Mouse (Mus musculus) left cerebral cortex, adult 2 months (tissue): Measurements from ENCODE around the gene Ddx47. TPM values are rescaled to one million over a fixed set of nuclear protein-coding genes. Genes with fewer than 3 reads are reported as not detected.

Experiments used
- DNase-seq, 2 experiments: peaks; one replicate each; pipeline ENCODE4 v3.0.0; 2021 to 2022; ENCODE audit warnings: low spot score in 2 of 2, mixed read lengths in 1 of 2; ENCODE audit errors: extremely low spot score in 1 of 2
- H3K27ac ChIP-seq: fragments of 200-600 bp; 2 replicates; pipeline ENCODE4 v1.8.1; 2022
- H3K4me3 ChIP-seq: fragments of 200-600 bp; 2 replicates; pipeline ENCODE4 v1.8.1; 2022
- CTCF ChIP-seq: fragments of 200-600 bp; IDR thresholded peaks from 2 replicates; pipeline ENCODE4 v1.8.1; 2022; ENCODE audit warnings: antibody characterized with exemption, mild to moderate bottlenecking, moderate library complexity
- intact Hi-C: fragments of 180-260 bp; cut with DNase I; formaldehyde crosslinking; loops from one replicate; pipeline ENCODE4 v1.15.1; 2025
- total RNA-seq, 2 experiments: library from RNA; stranded (reverse); gene quantifications; 2 replicates each; pipeline ENCODE4 v1.2.3; 2021

The Ddx47 gene
- total RNA-seq, 2 experiments from 2014 or later, result 61.0 to 62.0 TPM

GRCm38 (mm10) chr6:134983529-134984370 is 27.7 kb upstream of the Ddx47 start:
- Histone ChIP-seq H3K4me3 (peak overlapping the region; percentile 48), H3K27ac (peak overlapping the region; percentile 95)
- intact Hi-C loops, result loop anchor here (1.0 kb wide), 1 partner anchor 28 kb away; the partner anchor contains the start of gene Ddx47
- peak; percentile 80 for TF ChIP-seq CTCF
- peak; percentile 89 to 92 for DNase-seq

GRCm38 (mm10) chr6:134984748-134985147 is 26.7 kb upstream of the Ddx47 start:
- no peak for DNase-seq
- intact Hi-C loops, result no loop called here
- Histone ChIP-seq H3K4me3 (no peak overlapping the region), H3K27ac (no peak overlapping the region)
- peak; percentile 51 for TF ChIP-seq CTCF

- Histone ChIP-seq H3K4me3 (no peak overlapping the region), H3K27ac (no peak overlapping the region)
- TF ChIP-seq CTCF, result no peak
- intact Hi-C loops, result no loop called here
- no peak for DNase-seq
Observed at GRCm38 (mm10) chr6:134988377-134988776, 23.0 kb upstream of the Ddx47 start.

GRCm38 (mm10) chr6:134990674-134991073 is 20.7 kb upstream of the Ddx47 start:
- DNase-seq, result no peak
- Histone ChIP-seq H3K4me3 (no peak overlapping the region), H3K27ac (no peak overlapping the region)
- TF ChIP-seq CTCF, result no peak
- intact Hi-C loops, result no loop called here

GRCm38 (mm10) chr6:134994031-134994651 is 17.3 kb upstream of the Ddx47 start:
- TF ChIP-seq CTCF, result no peak
- Histone ChIP-seq H3K4me3 (no peak overlapping the region), H3K27ac (peak overlapping the region; percentile 79)
- intact Hi-C loops, result no loop called here
- DNase-seq, result peak; percentile 40 to 44

- no peak for TF ChIP-seq CTCF
- DNase-seq, result peak; percentile 36 to 42
- intact Hi-C loops, result no loop called here
- peak overlapping the region; percentile 79 for H3K27ac ChIP-seq
- H3K4me3 ChIP-seq, result no peak overlapping the region
Observed at GRCm38 (mm10) chr6:134994985-134995384, 16.4 kb upstream of the Ddx47 start.

GRCm38 (mm10) chr6:134996918-134997317 is 14.5 kb upstream of the Ddx47 start:
- intact Hi-C loops, result no loop called here
- Histone ChIP-seq H3K27ac (no peak overlapping the region), H3K4me3 (no peak overlapping the region)
- TF ChIP-seq CTCF, result peak; percentile 20
- DNase-seq, result no peak

GRCm38 (mm10) chr6:134998076-134998475 is 13.3 kb upstream of the Ddx47 start:
- TF ChIP-seq CTCF, result no peak
- Histone ChIP-seq H3K4me3 (no peak overlapping the region), H3K27ac (no peak overlapping the region)
- DNase-seq, result no peak
- intact Hi-C loops, result no loop called here

GRCm38 (mm10) chr6:134998781-134999180 is 12.6 kb upstream of the Ddx47 start:
- intact Hi-C loops, result no loop called here
- no peak for DNase-seq
- Histone ChIP-seq H3K27ac (no peak overlapping the region), H3K4me3 (no peak overlapping the region)
- TF ChIP-seq CTCF, result no peak

- Histone ChIP-seq H3K27ac (no peak overlapping the region), H3K4me3 (no peak overlapping the region)
- no peak for DNase-seq
- no peak for TF ChIP-seq CTCF
- intact Hi-C loops, result no loop called here
Observed at GRCm38 (mm10) chr6:135000272-135000671, 11.1 kb upstream of the Ddx47 start.

GRCm38 (mm10) chr6:135001991-135002390 is 9.4 kb upstream of the Ddx47 start:
- intact Hi-C loops, result no loop called here

GRCm38 (mm10) chr6:135006372-135006771 is 5.0 kb upstream of the Ddx47 start:
- H3K4me3 ChIP-seq, result no peak overlapping the region
- no peak for TF ChIP-seq CTCF
- intact Hi-C loops, result no loop called here
- no peak overlapping the region for H3K27ac ChIP-seq
- no peak for DNase-seq

More at GRCm38 (mm10) chr6:135001991-135002390, 9.4 kb upstream of the Ddx47 start:
- no peak overlapping the region for H3K27ac ChIP-seq
- no peak overlapping the region for H3K4me3 ChIP-seq
- no peak for TF ChIP-seq CTCF
- no peak for DNase-seq
